Mouse (Mus musculus) midbrain, embryonic 16.5 days (tissue): ENCODE measurements around the gene Ube2s. TPM values are rescaled to one million over a fixed set of nuclear protein-coding genes. Genes with fewer than 3 reads are reported as not detected.

Experiments
- ATAC-seq: fragments of 200-750 bp; cut with Nextera tagmentation; 2 replicates; pipeline ENCODE4 v1.8.0; 2017; ENCODE audit warnings: moderate TSS enrichment
- H3K27ac ChIP-seq: fragments of 300-500 bp; sonication (generic); 2 replicates; pipeline ENCODE4 v1.5.1; 2014; ENCODE audit warnings: mild to moderate bottlenecking, low read length, mixed read lengths
- H3K27me3 ChIP-seq: fragments of 300-500 bp; sonication (generic); 2 replicates; pipeline ENCODE4 v1.6.1; 2014; ENCODE audit warnings: low read depth, low read length, mixed read lengths; ENCODE audit not compliant: control insufficient read depth, insufficient read depth
- H3K36me3 ChIP-seq: fragments of 300-500 bp; sonication (generic); 2 replicates; pipeline ENCODE4 v1.6.1; 2014; ENCODE audit warnings: mild to moderate bottlenecking, low read length, moderate library complexity, mixed read lengths; ENCODE audit not compliant: control insufficient read depth, insufficient read depth
- H3K4me1 ChIP-seq: fragments of 300-500 bp; sonication (generic); 2 replicates; pipeline ENCODE4 v1.6.1; 2014; ENCODE audit warnings: mild to moderate bottlenecking, low read length, mixed read lengths; ENCODE audit not compliant: control insufficient read depth, insufficient read depth
- H3K4me2 ChIP-seq: fragments of 300-500 bp; sonication (generic); 2 replicates; pipeline ENCODE4 v1.6.1; 2014; ENCODE audit warnings: mild to moderate bottlenecking, low read length, mixed read lengths
- H3K4me3 ChIP-seq: fragments of 300-500 bp; sonication (generic); 2 replicates; pipeline ENCODE4 v1.5.1; 2014; ENCODE audit warnings: low read depth, mild to moderate bottlenecking, low read length, moderate library complexity, mixed read lengths
- H3K9ac ChIP-seq: fragments of 300-500 bp; sonication (generic); 2 replicates; pipeline ENCODE4 v1.6.1; 2014; ENCODE audit warnings: low read depth, low read length, mixed read lengths
- H3K9me3 ChIP-seq: fragments of 300-500 bp; sonication (generic); replicated peaks from 2 replicates; pipeline ENCODE4 v1.6.1; 2014; ENCODE audit warnings: mild to moderate bottlenecking, low read length, mixed read lengths; ENCODE audit not compliant: control insufficient read depth, poor library complexity, severe bottlenecking
- WGBS: fragments of 180-500 bp; shearing (Covaris S2); extraction: QIAGEN DNeasy Blood & Tissue Kit; methylation state at CpG from one replicate; pipeline ENCODE4 v1.1.7; 2014; 5-methylcytosine and 5-hydroxymethylcytosine counted together
- polyA plus RNA-seq: library from polyadenylated mRNA; unstranded; fragments of >200 nt; fragmentation: Nextera tagmentation; extraction: Ambion mirVana; gene quantifications from 2 replicates; pipeline ENCODE4 v1.2.1, GENCODE M21; 2015

Ube2s gene
- polyA plus RNA-seq, 1 experiment from 2014 or later, result 226 TPM

- no peak within 1 kb of the TSS for H3K9ac ChIP-seq
- H3K4me2 ChIP-seq, result no peak within 1 kb of the TSS
- H3K9me3 ChIP-seq, result no peaks in the 10 kb centered on the region
- H3K4me1 ChIP-seq, result no peaks in the 10 kb centered on the region
- peaks cover 8% of the 10 kb centered on the region for H3K27me3 ChIP-seq
- no peak for ATAC-seq
- no peaks in the 10 kb centered on the region for H3K36me3 ChIP-seq
- no peak within 1 kb of the TSS for H3K4me3 ChIP-seq
- H3K27ac ChIP-seq, result no peak within 1 kb of the TSS
- 89% methylated on average over 4 of the region's 5 CpGs for WGBS
Observed at GRCm38 (mm10) chr7:4771202-4771601, 41.2 kb downstream of the Ube2s start, which contains the start of gene Fam71e2. Gene Fam71e2, minus strand, starts transcription at chr7:4771302.

GRCm38 (mm10) chr7:4764946-4765710, 47.3 kb downstream of the Ube2s start:
- Histone ChIP-seq H3K4me3 (no peak overlapping the region), H3K4me2 (no peak overlapping the region), H3K9me3 (no peaks in the 10 kb centered on the region), H3K36me3 (no peaks in the 10 kb centered on the region), H3K4me1 (no peaks in the 10 kb centered on the region), H3K9ac (no peak overlapping the region), H3K27me3 (no peaks in the 10 kb centered on the region), H3K27ac (no peak overlapping the region)
- WGBS, result 11% methylated on average over 4 of the region's 4 CpGs
- no peak for ATAC-seq

- 53% methylated on average over 1 of the region's 1 CpGs for WGBS
Observed at GRCm38 (mm10) chr7:4759670-4760069, 52.7 kb downstream of the Ube2s start.

GRCm38 (mm10) chr7:4752821-4753570, 59.4 kb downstream of the Ube2s start, which contains the start of gene Cox6b2:
Gene Cox6b2, minus strand, starts transcription at chr7:4753094.
- Histone ChIP-seq H3K4me3 (peak within 1 kb of the TSS; percentile 40), H3K4me2 (peak within 1 kb of the TSS; percentile 73), H3K36me3 (no peaks in the 10 kb centered on the region), H3K4me1 (peaks cover 15% of the 10 kb centered on the region), H3K9ac (peak within 1 kb of the TSS; percentile 49), H3K27me3 (no peaks in the 10 kb centered on the region), H3K27ac (no peak within 1 kb of the TSS), H3K9me3 (no peaks in the 10 kb centered on the region)
- peak; percentile 93 for ATAC-seq
- 3% methylated on average over 24 of the region's 24 CpGs for WGBS

More at GRCm38 (mm10) chr7:4759670-4760069, 52.7 kb downstream of the Ube2s start:
- Histone ChIP-seq H3K4me1 (no peaks in the 10 kb centered on the region), H3K4me2 (no peak overlapping the region), H3K9ac (no peak overlapping the region), H3K27ac (no peak overlapping the region), H3K4me3 (no peak overlapping the region), H3K27me3 (no peaks in the 10 kb centered on the region), H3K9me3 (no peaks in the 10 kb centered on the region), H3K36me3 (no peaks in the 10 kb centered on the region)
- ATAC-seq, result no peak

- Histone ChIP-seq H3K36me3 (no peaks in the 10 kb centered on the region), H3K9ac (peak overlapping the region; percentile 49), H3K4me2 (peak overlapping the region; percentile 73), H3K4me1 (peaks cover 15% of the 10 kb centered on the region), H3K4me3 (peak overlapping the region; percentile 40), H3K9me3 (no peaks in the 10 kb centered on the region), H3K27me3 (no peaks in the 10 kb centered on the region), H3K27ac (no peak overlapping the region)
- ATAC-seq, result peak; percentile 69
- WGBS, result 2% methylated on average over 30 of the region's 30 CpGs
Observed at GRCm38 (mm10) chr7:4751971-4752820, 60.2 kb downstream of the Ube2s start.

GRCm38 (mm10) chr7:4749169-4749568, 63.2 kb downstream of the Ube2s start:
- H3K9ac ChIP-seq, result no peak overlapping the region

GRCm38 (mm10) chr7:4748321-4748720, 64.1 kb downstream of the Ube2s start:
- 85% methylated on average over 4 of the region's 4 CpGs for WGBS

More at GRCm38 (mm10) chr7:4749169-4749568, 63.2 kb downstream of the Ube2s start:
- Histone ChIP-seq H3K36me3 (peaks cover 10% of the 10 kb centered on the region), H3K4me1 (peaks cover 15% of the 10 kb centered on the region), H3K27ac (no peak overlapping the region), H3K9me3 (no peaks in the 10 kb centered on the region), H3K4me2 (no peak overlapping the region), H3K4me3 (no peak overlapping the region), H3K27me3 (no peaks in the 10 kb centered on the region)
- WGBS, result 94% methylated on average over 2 of the region's 2 CpGs
- ATAC-seq, result no peak

GRCm38 (mm10) chr7:4747156-4747899, 65.1 kb downstream of the Ube2s start:
- Histone ChIP-seq H3K36me3 (peaks cover 10% of the 10 kb centered on the region), H3K9ac (no peak overlapping the region), H3K4me3 (no peak overlapping the region), H3K27ac (no peak overlapping the region), H3K27me3 (no peaks in the 10 kb centered on the region), H3K4me2 (no peak overlapping the region), H3K4me1 (peaks cover 10% of the 10 kb centered on the region), H3K9me3 (no peaks in the 10 kb centered on the region)
- no peak for ATAC-seq
- 77% methylated on average over 9 of the region's 9 CpGs for WGBS

More at GRCm38 (mm10) chr7:4748321-4748720, 64.1 kb downstream of the Ube2s start:
- no peak for ATAC-seq
- H3K4me2 ChIP-seq, result no peak overlapping the region
- H3K27me3 ChIP-seq, result no peaks in the 10 kb centered on the region
- H3K27ac ChIP-seq, result no peak overlapping the region
- H3K4me1 ChIP-seq, result peaks cover 14% of the 10 kb centered on the region
- no peak overlapping the region for H3K9ac ChIP-seq
- no peaks in the 10 kb centered on the region for H3K9me3 ChIP-seq
- no peak overlapping the region for H3K4me3 ChIP-seq
- peaks cover 10% of the 10 kb centered on the region for H3K36me3 ChIP-seq
